Mouse (Mus musculus) neural tube, embryonic 15.5 days (tissue): ENCODE data around the gene Zfp385a. TPM values are rescaled to one million over a fixed set of nuclear protein-coding genes. Genes with fewer than 3 reads are reported as not detected.

Experiments used
- ATAC-seq: fragments of 200-750 bp; cut with Nextera tagmentation; 2 replicates; pipeline ENCODE4 v1.8.0; 2017; ENCODE audit warnings: mild to moderate bottlenecking, moderate TSS enrichment, moderate library complexity; ENCODE audit not compliant: low FRiP score
- H3K27ac ChIP-seq: fragments of 300-500 bp; sonication (generic); replicated peaks from 2 replicates; pipeline ENCODE4 v1.5.1; 2015; ENCODE audit warnings: mild to moderate bottlenecking, inconsistent platforms
- H3K27me3 ChIP-seq: fragments of 300-500 bp; sonication (generic); replicated peaks from 2 replicates; pipeline ENCODE4 v1.6.1; 2015; ENCODE audit warnings: inconsistent platforms
- H3K36me3 ChIP-seq: fragments of 300-500 bp; sonication (generic); 2 replicates; pipeline ENCODE4 v1.6.1; 2015; ENCODE audit warnings: inconsistent platforms
- H3K4me1 ChIP-seq: fragments of 300-500 bp; sonication (generic); 2 replicates; pipeline ENCODE4 v1.6.1; 2015; ENCODE audit warnings: inconsistent platforms
- H3K4me2 ChIP-seq: fragments of 300-500 bp; sonication (generic); 2 replicates; pipeline ENCODE4 v1.6.1; 2015; ENCODE audit warnings: inconsistent platforms, mild to moderate bottlenecking, moderate library complexity
- H3K4me3 ChIP-seq: fragments of 300-500 bp; sonication (generic); replicated peaks from 2 replicates; pipeline ENCODE4 v1.5.1; 2015; ENCODE audit warnings: mild to moderate bottlenecking, inconsistent platforms
- H3K9ac ChIP-seq: fragments of 300-500 bp; sonication (generic); replicated peaks from 2 replicates; pipeline ENCODE4 v1.6.1; 2015; ENCODE audit warnings: mild to moderate bottlenecking, inconsistent platforms
- H3K9me3 ChIP-seq: fragments of 300-500 bp; sonication (generic); replicated peaks from 2 replicates; pipeline ENCODE4 v1.6.1; 2016; ENCODE audit warnings: inconsistent platforms
- WGBS: fragments of 180-500 bp; shearing (Covaris S2); methylation state at CpG from one replicate; pipeline ENCODE4 v1.1.7; 2015; ENCODE audit warnings: mixed read lengths; 5-methylcytosine and 5-hydroxymethylcytosine counted together
- polyA plus RNA-seq: library from polyadenylated mRNA; unstranded; fragments of >200 nt; fragmentation: Nextera tagmentation; extraction: Ambion mirVana; gene quantifications from 2 replicates; pipeline ENCODE4 v1.2.1, GENCODE M21; 2015

The Zfp385a gene
- polyA plus RNA-seq, 1 experiment from 2014 or later = 19.9 TPM

GRCm38 (mm10) chr15:103303916-103304615 is 35.8 kb downstream of the Zfp385a start:
- 2% methylated on average over 8 of the region's 8 CpGs for WGBS
- Histone ChIP-seq H3K9ac (peak overlapping the region; percentile 65), H3K9me3 (no peaks in the 10 kb centered on the region), H3K36me3 (no peaks in the 10 kb centered on the region), H3K27me3 (no peaks in the 10 kb centered on the region), H3K4me1 (peaks cover 86% of the 10 kb centered on the region), H3K27ac (peak overlapping the region; percentile 99), H3K4me2 (peak overlapping the region; percentile 75), H3K4me3 (peak overlapping the region; percentile 43)
- ATAC-seq = no peak

GRCm38 (mm10) chr15:103302341-103303021 is 37.4 kb downstream of the Zfp385a start:
- Histone ChIP-seq H3K4me1 (peaks cover 94% of the 10 kb centered on the region), H3K4me3 (no peak overlapping the region), H3K36me3 (no peaks in the 10 kb centered on the region), H3K9me3 (no peaks in the 10 kb centered on the region), H3K27ac (peak overlapping the region; percentile 99), H3K27me3 (no peaks in the 10 kb centered on the region), H3K9ac (0 out of 2 replicates have a peak overlapping the region, but pooled peaks have one; percentile 14), H3K4me2 (peak overlapping the region; percentile 6; the same call in 1 of the 2 replicates)
- 8% methylated on average over 6 of the region's 6 CpGs for WGBS
- ATAC-seq = no peak

DNA sequence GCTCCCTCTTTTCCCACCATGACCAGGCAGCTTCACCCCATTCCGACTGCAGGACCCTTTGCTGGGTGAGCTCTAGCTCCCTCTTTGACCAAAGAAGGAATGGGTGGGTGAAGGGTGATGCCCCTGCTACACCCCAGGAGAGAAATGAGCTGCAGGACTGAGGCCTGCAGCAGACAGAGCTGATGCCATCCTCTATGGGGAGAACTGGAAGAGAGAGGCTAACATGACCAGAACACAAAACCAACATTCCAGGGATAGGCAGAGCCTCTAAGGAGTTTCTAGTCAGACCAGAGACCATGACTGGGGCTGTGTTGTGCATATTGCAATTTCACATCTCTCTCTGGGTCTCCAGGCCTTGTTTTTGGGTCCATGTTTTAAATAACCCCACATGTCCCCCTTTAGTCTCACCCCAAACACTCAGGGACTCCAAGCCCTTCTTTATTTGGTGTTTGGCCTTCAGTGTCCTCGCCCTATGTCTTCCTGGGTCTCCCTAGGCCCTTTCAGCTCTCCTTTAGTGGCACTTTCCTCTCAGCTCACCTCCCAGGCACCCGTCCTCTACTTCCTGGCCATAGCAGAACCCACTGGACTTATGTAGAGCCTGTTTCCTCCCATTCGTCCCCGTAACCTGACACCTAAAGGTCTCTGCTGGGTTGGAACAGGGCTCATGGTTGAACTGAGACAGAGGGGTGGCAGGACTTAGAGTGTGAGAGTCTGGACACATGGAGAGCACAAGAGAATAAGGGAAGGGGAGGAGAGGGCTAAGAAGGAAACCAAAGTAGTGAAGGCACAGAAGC is 38.1 kb downstream of the Zfp385a start:
- H3K9ac ChIP-seq = 0 out of 2 replicates have a peak overlapping the region, but pooled peaks have one; percentile 23
- H3K4me3 ChIP-seq = no peak overlapping the region
- no peaks in the 10 kb centered on the region for H3K36me3 ChIP-seq
- no peak for ATAC-seq
- H3K4me2 ChIP-seq = peak overlapping the region; percentile 6
- peak overlapping the region; percentile 99 for H3K27ac ChIP-seq
- peaks cover 94% of the 10 kb centered on the region for H3K4me1 ChIP-seq
- no peaks in the 10 kb centered on the region for H3K27me3 ChIP-seq
- 18% methylated on average over 5 of the region's 5 CpGs for WGBS
- H3K9me3 ChIP-seq = no peaks in the 10 kb centered on the region

DNA sequence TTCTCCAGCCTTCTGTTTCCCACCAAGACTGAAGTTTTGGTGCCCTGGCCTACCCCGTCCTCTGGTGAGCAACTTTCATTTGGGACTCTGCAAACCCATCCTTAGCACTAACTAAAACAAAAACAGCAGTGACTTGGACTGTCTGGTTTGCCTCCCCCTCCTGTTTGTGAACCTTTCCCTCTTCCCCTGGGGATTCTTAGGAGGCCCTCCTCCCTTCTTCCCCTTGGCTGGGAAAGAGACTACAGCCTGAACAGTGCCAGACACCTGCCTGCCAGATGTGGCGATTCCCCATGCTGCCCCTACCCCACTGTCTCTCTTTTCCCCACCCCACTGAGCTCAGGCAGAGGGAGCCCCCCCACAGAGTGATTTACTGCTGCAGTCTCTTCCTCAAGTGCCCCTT is 38.8 kb downstream of the Zfp385a start:
- Histone ChIP-seq H3K27me3 (no peaks in the 10 kb centered on the region), H3K9me3 (no peaks in the 10 kb centered on the region), H3K4me3 (no peak overlapping the region), H3K9ac (peak overlapping the region; percentile 31; the same call in 1 of the 2 replicates), H3K27ac (peak overlapping the region; percentile 99), H3K4me1 (peaks cover 94% of the 10 kb centered on the region), H3K4me2 (peak overlapping the region; percentile 52; the same call in 1 of the 2 replicates), H3K36me3 (no peaks in the 10 kb centered on the region)
- WGBS = 6% methylated on average over 2 of the region's 2 CpGs
- ATAC-seq = no peak

- 0 out of 2 replicates have a peak overlapping the region, but pooled peaks have one; percentile 19 for H3K4me3 ChIP-seq
- peaks cover 94% of the 10 kb centered on the region for H3K4me1 ChIP-seq
- no peaks in the 10 kb centered on the region for H3K36me3 ChIP-seq
- peak overlapping the region; percentile 99 for H3K27ac ChIP-seq
- H3K9me3 ChIP-seq = no peaks in the 10 kb centered on the region
- peak overlapping the region; percentile 52 for H3K4me2 ChIP-seq
- 3% methylated on average over 2 of the region's 2 CpGs for WGBS
- no peaks in the 10 kb centered on the region for H3K27me3 ChIP-seq
- H3K9ac ChIP-seq = peak overlapping the region; percentile 31
- ATAC-seq = peak; percentile 3; the same call in 1 of the 2 replicates
Observed at GRCm38 (mm10) chr15:103300560-103300959, 39.3 kb downstream of the Zfp385a start.

- Histone ChIP-seq H3K27ac (peak overlapping the region; percentile 99), H3K4me2 (peak overlapping the region; percentile 52), H3K36me3 (no peaks in the 10 kb centered on the region), H3K27me3 (no peaks in the 10 kb centered on the region), H3K9me3 (no peaks in the 10 kb centered on the region), H3K4me3 (peak overlapping the region; percentile 19), H3K9ac (peak overlapping the region; percentile 31), H3K4me1 (peaks cover 96% of the 10 kb centered on the region)
- peak; percentile 79 for ATAC-seq
- WGBS = 6% methylated on average over 18 of the region's 18 CpGs
Observed at GRCm38 (mm10) chr15:103300067-103300471, 39.8 kb downstream of the Zfp385a start.

- no peak for ATAC-seq
- 4% methylated on average over 8 of the region's 8 CpGs for WGBS
Observed at GRCm38 (mm10) chr15:103299644-103300043, 40.2 kb downstream of the Zfp385a start.

DNA sequence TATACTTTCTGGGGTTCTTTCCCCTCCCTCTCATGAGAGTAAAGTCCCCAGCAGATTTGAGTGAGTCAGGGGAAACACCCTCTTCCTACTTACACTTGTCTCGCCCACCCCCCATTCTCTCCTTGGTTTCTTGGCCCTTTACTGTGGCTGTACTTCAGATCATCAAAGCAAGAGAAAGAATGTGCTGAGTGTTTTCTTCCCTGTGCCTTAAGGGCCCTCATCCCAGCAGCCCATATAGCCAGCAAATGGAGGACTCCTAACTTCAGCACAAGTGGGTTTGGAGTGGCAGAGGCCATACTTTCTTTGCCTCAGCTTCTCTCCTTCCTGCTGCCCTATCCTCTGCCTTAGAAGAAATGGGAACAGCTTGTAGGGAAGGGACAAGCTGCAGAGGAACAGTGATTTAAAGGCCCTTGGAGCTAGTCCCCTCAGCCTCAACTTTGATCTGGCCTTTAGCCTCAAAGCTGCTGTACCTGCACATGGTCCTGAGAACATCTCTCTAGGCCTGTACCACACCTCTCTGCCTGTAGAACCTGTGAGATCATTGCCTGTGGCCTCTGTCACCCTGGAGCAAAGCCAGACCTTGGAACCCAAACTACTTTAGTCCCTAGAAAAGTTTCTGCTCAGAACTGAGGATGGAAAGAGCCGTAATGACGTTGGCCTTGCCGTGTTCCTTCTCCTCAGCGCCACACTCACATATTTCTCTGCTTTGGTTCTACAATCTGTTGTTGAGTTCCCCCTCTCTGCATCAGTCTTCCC is 40.9 kb downstream of the Zfp385a start:
- peak overlapping the region; percentile 99 for H3K27ac ChIP-seq
- no peak overlapping the region for H3K4me3 ChIP-seq
- peaks cover 88% of the 10 kb centered on the region for H3K4me1 ChIP-seq
- WGBS = 47% methylated on average over 5 of the region's 5 CpGs
- no peaks in the 10 kb centered on the region for H3K27me3 ChIP-seq
- H3K36me3 ChIP-seq = no peaks in the 10 kb centered on the region
- H3K9ac ChIP-seq = peak overlapping the region; percentile 31; the same call in 1 of the 2 replicates
- no peak for ATAC-seq
- H3K4me2 ChIP-seq = peak overlapping the region; percentile 52
- H3K9me3 ChIP-seq = no peaks in the 10 kb centered on the region

More at GRCm38 (mm10) chr15:103299644-103300043, 40.2 kb downstream of the Zfp385a start:
- Histone ChIP-seq H3K9ac (peak overlapping the region; percentile 31), H3K27me3 (no peaks in the 10 kb centered on the region), H3K4me1 (peaks cover 94% of the 10 kb centered on the region), H3K36me3 (no peaks in the 10 kb centered on the region), H3K4me3 (no peak overlapping the region), H3K27ac (peak overlapping the region; percentile 99), H3K9me3 (no peaks in the 10 kb centered on the region), H3K4me2 (peak overlapping the region; percentile 52)

- Histone ChIP-seq H3K4me2 (no peak overlapping the region), H3K36me3 (peaks cover 9% of the 10 kb centered on the region), H3K4me1 (peaks cover 78% of the 10 kb centered on the region), H3K9ac (0 out of 2 replicates have a peak overlapping the region, but pooled peaks have one; percentile 21), H3K27me3 (no peaks in the 10 kb centered on the region), H3K4me3 (no peak overlapping the region), H3K27ac (peak overlapping the region; percentile 99), H3K9me3 (no peaks in the 10 kb centered on the region)
- WGBS = 28% methylated on average over 3 of the region's 3 CpGs
- no peak for ATAC-seq
Observed at GRCm38 (mm10) chr15:103298026-103298425, 41.9 kb downstream of the Zfp385a start.

- ATAC-seq = no peak
- no peak overlapping the region; the same call in 1 of the 2 replicates for H3K9ac ChIP-seq
- 18% methylated on average over 6 of the region's 6 CpGs for WGBS
Observed at GRCm38 (mm10) chr15:103297313-103297712, 42.6 kb downstream of the Zfp385a start.

More at GRCm38 (mm10) chr15:103297313-103297712, 42.6 kb downstream of the Zfp385a start:
- Histone ChIP-seq H3K27me3 (no peaks in the 10 kb centered on the region), H3K36me3 (peaks cover 16% of the 10 kb centered on the region), H3K9me3 (no peaks in the 10 kb centered on the region), H3K27ac (peak overlapping the region; percentile 99), H3K4me2 (no peak overlapping the region), H3K4me1 (peaks cover 71% of the 10 kb centered on the region), H3K4me3 (no peak overlapping the region)
